Mouse (Mus musculus) CD8-positive naive resting alpha-beta T cell, adult 2 months (primary cell): ENCODE data around the gene A730046J19Rik.

Source experiments
- DNase-seq, 2 experiments: peaks; one replicate each; pipeline ENCODE4 v3.0.0; 2022; ENCODE audit warnings: low read depth in 2 of 2, low spot score in 2 of 2

Gene A730046J19Rik

DNA sequence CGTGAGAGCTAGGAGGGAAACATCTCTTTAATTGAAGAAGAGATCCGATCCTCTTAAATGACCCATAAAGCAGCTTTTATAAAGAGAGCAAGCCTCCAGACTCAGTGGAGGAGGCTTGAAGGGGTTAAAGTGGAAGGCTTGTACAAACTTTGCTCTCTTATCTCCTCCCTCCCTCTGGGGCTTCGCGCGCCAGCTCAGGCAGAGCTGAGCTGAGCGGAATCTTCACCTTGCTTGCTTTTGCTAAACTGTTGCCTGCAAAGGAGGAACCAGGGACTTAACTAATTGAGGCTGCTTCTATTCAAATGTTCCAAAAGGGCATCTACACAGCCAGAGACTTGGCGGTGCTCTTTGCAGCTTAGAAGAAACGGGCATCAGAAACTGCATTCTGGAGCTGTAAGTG, at the start of gene A730046J19Rik:
TSS of gene A730046J19Rik (plus strand) at position 173 of the 400 bp plus-strand sequence.
- no peak for DNase-seq

DNA sequence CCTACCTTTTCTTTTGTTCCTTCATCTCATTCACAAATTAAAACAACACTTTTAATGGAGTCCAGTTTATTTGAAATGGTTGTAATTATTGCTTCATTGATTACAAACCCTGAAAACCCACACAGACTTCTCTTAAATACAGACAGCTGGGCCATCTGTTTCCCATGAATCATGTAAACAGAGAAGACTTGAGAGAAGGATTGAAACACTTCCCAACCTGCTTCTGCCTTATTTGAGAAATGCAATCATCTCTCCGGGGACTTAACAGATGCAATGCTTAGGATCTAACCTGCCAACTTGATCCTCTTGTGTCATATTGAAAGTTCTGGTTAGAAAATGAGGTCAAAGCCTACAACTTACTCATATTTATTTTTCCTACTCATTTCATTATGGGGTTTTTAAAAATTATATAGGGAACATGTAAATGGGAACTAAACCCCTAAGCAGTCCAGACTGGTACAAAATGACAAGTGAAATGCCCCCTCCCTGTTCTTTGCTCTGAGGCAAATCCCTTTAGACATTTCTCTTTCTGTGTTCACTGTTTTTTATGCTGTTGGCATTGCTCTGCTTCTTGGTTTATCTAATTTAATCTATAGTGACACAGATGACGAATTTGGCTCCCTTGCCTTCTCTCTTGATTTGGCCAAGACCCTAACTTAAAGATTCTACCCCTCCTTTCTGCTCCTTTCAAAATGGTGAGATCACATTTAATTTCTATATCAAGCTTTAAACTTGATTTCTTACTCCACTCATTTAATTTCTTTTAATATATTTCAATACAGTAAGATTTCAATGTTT, 48.7 kb upstream of the A730046J19Rik start:
- DNase-seq = no peak

DNA sequence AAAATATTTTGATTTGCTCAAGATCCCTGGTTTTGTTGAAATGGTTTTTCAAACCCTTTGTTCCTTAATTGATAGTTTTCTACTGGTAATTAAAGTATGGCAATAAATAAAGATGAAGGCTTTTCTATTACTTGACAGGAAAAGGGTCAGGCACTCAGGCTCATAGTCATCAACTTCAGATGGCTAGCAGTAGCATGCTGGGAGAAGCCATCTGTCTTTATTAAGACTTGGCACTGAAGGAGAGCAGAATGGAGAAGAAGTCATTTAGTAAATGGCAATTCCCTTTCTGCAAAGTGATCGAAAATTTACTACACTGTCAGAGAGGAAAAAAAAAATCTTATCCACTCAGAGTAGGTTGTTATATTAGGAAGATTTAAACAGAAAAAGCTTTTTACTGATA, 17.2 kb upstream of the A730046J19Rik start:
- no peak for DNase-seq

DNA sequence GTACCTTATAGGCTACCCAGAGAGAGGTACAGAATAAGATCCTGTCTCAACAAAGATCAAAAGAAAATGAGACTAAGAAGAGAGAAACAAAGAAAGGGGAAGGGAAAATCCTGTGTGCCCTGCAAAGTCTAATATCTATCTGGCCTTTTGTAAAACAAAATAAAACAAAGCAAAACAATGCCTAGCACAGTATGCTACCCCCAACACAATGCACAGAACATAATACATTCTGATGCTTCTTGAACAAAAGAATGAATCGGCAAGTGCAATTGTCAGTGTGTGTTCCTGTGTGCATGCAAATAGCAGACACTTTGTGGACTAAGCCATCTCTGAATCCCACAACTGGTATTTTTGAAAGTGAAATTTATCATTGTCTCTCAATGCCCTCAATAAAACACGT, 3.5 kb upstream of the A730046J19Rik start:
- DNase-seq = no peak

DNA sequence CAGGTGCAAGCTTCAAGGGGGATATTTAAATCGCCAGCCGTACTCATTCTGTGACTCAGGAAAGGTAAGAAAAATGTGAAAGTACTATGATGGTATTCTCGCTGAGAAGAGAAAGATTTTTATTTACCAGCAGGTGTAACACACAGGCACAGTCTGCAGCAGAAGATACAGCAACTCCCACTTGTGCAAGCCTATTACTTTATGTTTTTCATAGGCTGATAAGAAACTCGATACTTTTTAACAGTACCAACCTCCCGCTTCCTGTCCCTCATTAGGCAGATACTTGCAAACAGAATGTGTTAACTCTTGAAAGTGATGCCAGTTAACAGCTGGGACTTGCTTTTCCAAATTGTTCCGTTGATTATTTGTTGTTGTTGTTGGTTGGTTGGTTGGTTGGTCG, 616 bp downstream of the A730046J19Rik start:
- DNase-seq = no peak

DNA sequence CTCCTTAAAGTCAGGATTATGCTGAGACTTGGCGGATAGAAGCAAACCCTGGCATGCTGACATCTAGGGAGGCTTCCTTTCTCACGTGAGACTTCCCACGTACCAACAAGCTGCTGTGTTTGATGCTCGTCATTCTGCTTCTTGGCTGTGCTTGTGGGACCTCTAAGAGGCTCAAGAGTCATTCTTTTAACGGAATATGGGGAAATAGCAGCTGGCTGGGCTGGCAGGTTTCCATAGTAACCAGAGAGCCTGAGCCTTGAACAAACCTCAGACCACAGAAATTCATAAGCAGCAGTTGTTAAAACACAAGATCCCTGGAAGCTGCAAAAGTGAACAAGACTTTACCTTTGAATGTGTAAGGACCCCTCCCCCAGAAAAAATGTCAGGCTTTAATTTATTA, 9.4 kb downstream of the A730046J19Rik start:
- no peak for DNase-seq
